Mouse (Mus musculus): ENCODE results near the gene Rexo1. TPM values are rescaled to one million over a fixed set of nuclear protein-coding genes. Genes with fewer than 3 reads are reported as not detected.

Rexo1 gene
- polyA plus RNA-seq, 1 experiment, result 81.2 TPM

- Histone ChIP-seq H3K4me1 (peaks cover 78% of the 10 kb centered on the region), H3K9me3 (peaks cover 5% of the 10 kb centered on the region; the same call in 1 of the 2 replicates), H3K36me3 (replicated peaks; ENCODE audit: low read length) (peaks cover 33% of the 10 kb centered on the region), H3K27me3 (replicated peaks) (no peaks in the 10 kb centered on the region), H3K4me3 (replicated peaks) (peak overlapping the region; percentile 100)
- TF ChIP-seq GATA1 (IDR thresholded peaks at IDR 0.05; ENCODE audit: borderline replicate concordance, low read length) (no peak), FLI1 (IDR thresholded peaks at IDR 0.05; ENCODE audit: low read length) (no peak)
Measured at GRCm38 (mm10) chr10:80604001-80604509, 42.7 kb upstream of the Rexo1 start.

DNA sequence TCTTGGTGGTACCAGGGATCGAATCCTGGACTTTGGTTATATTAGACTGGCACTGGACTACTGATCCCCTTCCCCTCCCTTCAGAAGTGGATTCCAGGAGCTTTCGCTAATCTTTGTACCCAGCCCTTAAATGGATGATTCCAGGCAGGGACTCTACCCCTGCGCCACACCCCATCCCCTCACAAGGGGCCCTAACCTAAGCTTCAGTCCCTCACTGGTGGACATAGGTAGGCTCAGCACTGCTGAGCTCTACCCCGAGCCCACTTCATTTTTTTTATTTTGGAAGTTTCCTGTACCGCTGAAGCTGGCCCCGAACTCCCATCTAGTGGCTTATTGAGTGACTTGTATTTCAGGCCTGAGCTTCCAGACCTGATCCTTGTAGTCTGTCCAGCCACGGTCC, 42.0 kb upstream of the Rexo1 start:
- TF ChIP-seq FLI1 (IDR thresholded peaks at IDR 0.05; ENCODE audit: low read length) (no peak), GATA1 (IDR thresholded peaks at IDR 0.05; ENCODE audit: borderline replicate concordance, low read length) (no peak)
- Histone ChIP-seq H3K36me3 (replicated peaks; ENCODE audit: low read length) (peaks cover 26% of the 10 kb centered on the region), H3K9me3 (peaks cover 5% of the 10 kb centered on the region; the same call in 1 of the 2 replicates), H3K4me3 (replicated peaks) (peak overlapping the region; percentile 100), H3K27me3 (replicated peaks) (no peaks in the 10 kb centered on the region), H3K4me1 (peaks cover 77% of the 10 kb centered on the region)

GRCm38 (mm10) chr10:80602698-80603325, 41.5 kb upstream of the Rexo1 start, which contains the start of the genes Scamp4 and Adat3:
Scamp4 (plus strand) TSS chr10:80602872.
Adat3 (plus strand) TSS chr10:80602880.
- H3K4me3 ChIP-seq (replicated peaks), result peak within 1 kb of the TSS; percentile 100
- TF ChIP-seq FLI1 (IDR thresholded peaks at IDR 0.05; ENCODE audit: low read length) (peak; percentile 85), GATA1 (IDR thresholded peaks at IDR 0.05; ENCODE audit: borderline replicate concordance, low read length) (no peak)
- peaks cover 5% of the 10 kb centered on the region; the same call in 1 of the 2 replicates for H3K9me3 ChIP-seq
- peaks cover 77% of the 10 kb centered on the region for H3K4me1 ChIP-seq
- no peaks in the 10 kb centered on the region for H3K27me3 ChIP-seq (replicated peaks)
- H3K36me3 ChIP-seq (replicated peaks; ENCODE audit: low read length), result peaks cover 21% of the 10 kb centered on the region

DNA sequence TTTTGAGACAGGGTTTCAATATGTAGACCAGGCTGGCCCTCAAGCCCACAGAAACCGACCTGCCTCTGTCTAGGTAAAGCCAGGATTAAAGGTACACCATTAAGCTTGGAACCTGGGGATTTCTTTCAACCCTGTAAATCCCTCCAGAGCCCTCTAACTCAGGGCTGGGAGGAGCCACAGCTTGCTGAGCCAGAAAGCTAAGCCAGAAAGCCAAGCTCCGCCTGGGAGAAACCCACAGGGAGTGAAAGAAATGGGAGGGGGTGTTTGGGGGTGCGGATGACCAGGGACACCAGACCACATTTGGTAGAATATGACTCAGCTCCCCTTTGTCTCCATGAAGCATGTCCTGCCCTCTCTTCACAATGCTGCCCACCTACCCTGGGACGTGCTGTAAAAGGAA, 35.0 kb upstream of the Rexo1 start:
- no peak for TF ChIP-seq FLI1 (IDR thresholded peaks at IDR 0.05; ENCODE audit: low read length)
- TF ChIP-seq GATA1 (IDR thresholded peaks at IDR 0.05; ENCODE audit: borderline replicate concordance, low read length), result no peak
- Histone ChIP-seq H3K9me3 (peaks cover 5% of the 10 kb centered on the region; the same call in 1 of the 2 replicates), H3K36me3 (replicated peaks; ENCODE audit: low read length) (no peaks in the 10 kb centered on the region), H3K4me1 (peaks cover 40% of the 10 kb centered on the region), H3K4me3 (replicated peaks) (no peak overlapping the region), H3K27me3 (replicated peaks) (no peaks in the 10 kb centered on the region)

- H3K4me3 ChIP-seq (replicated peaks), result peak within 1 kb of the TSS; percentile 100
- no peaks in the 10 kb centered on the region for H3K27me3 ChIP-seq (replicated peaks)
- H3K4me1 ChIP-seq, result peaks cover 52% of the 10 kb centered on the region
- peaks cover 21% of the 10 kb centered on the region for H3K36me3 ChIP-seq (replicated peaks; ENCODE audit: low read length)
- TF ChIP-seq FLI1 (IDR thresholded peaks at IDR 0.05; ENCODE audit: low read length), result peak; percentile 47; the same call in 1 of the 2 replicates
- TF ChIP-seq GATA1 (IDR thresholded peaks at IDR 0.05; ENCODE audit: borderline replicate concordance, low read length), result no peak
- no peaks in the 10 kb centered on the region for H3K9me3 ChIP-seq
Measured at GRCm38 (mm10) chr10:80589879-80590854, 28.8 kb upstream of the Rexo1 start, which contains the start of gene Abhd17a. Abhd17a (minus strand) TSS chr10:80590341.

DNA sequence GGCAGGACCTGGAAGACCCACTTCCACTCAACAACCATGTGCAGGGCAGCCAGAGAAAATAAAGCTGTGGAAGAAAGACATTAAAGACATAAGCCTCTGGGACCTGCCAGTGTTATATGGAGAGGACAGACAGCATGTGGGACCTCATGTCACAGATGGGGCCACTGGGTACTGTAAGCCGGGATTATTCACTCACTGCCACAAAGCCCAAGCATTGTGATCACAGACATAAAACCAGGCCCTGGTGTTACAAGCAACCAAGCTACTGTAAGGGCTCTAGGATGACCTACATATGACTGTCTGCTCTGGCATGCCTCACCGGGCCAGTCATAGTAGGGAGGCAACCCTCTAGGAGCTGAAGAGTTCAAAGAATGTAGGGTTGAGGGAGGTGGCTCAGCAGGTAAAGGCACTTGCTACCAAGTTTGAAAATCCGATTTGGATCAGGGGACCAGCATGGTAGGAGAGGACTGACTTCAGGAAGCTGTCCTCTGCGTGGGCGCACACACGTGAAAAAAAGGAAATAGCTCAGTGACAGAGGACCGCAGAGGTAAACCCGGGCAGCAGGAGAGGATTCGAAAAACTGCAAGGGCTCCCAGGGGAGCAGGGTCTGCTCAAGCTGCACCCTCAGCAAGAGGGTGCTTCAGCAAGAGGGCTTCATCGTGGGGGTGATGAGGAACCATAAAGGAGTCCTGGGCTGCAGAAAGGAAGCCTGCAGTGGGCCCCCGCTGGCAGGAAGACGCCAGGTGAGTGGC, 27.9 kb upstream of the Rexo1 start:
- peaks cover 61% of the 10 kb centered on the region for H3K4me1 ChIP-seq

DNA sequence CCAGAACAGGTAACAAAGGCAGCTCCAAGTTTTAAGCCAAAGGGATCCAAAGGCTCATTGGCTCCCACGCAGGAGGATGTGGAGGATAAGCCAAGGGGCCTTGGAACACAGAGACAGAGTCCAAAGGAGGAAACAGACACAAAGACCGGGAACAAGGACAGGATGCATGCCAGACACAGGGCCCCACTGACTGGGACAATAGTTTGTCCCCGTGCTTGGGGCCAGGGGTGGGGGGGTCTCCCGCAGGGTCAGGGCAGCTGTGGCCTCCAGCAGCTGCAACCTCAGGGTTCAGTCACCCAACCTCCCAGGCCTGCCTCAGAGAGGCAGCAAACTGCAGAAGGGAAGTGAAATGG, 25.9 kb upstream of the Rexo1 start:
- no peak for TF ChIP-seq FLI1 (IDR thresholded peaks at IDR 0.05; ENCODE audit: low read length)
- no peak for TF ChIP-seq GATA1 (IDR thresholded peaks at IDR 0.05; ENCODE audit: borderline replicate concordance, low read length)
- Histone ChIP-seq H3K4me3 (replicated peaks) (no peak overlapping the region), H3K36me3 (replicated peaks; ENCODE audit: low read length) (peaks cover 48% of the 10 kb centered on the region), H3K9me3 (no peaks in the 10 kb centered on the region), H3K27me3 (replicated peaks) (no peaks in the 10 kb centered on the region), H3K4me1 (peaks cover 79% of the 10 kb centered on the region)

More for the DNA sequence above, 27.9 kb upstream of the Rexo1 start:
- no peaks in the 10 kb centered on the region for H3K9me3 ChIP-seq
- H3K4me3 ChIP-seq (replicated peaks), result peak overlapping the region; percentile 100
- peaks cover 30% of the 10 kb centered on the region for H3K36me3 ChIP-seq (replicated peaks; ENCODE audit: low read length)
- TF ChIP-seq GATA1 (IDR thresholded peaks at IDR 0.05; ENCODE audit: borderline replicate concordance, low read length), result no peak
- no peak for TF ChIP-seq FLI1 (IDR thresholded peaks at IDR 0.05; ENCODE audit: low read length)
- H3K27me3 ChIP-seq (replicated peaks), result no peaks in the 10 kb centered on the region

- Histone ChIP-seq H3K36me3 (replicated peaks; ENCODE audit: low read length) (peaks cover 53% of the 10 kb centered on the region), H3K27me3 (replicated peaks) (no peaks in the 10 kb centered on the region), H3K4me3 (replicated peaks) (no peak overlapping the region), H3K9me3 (no peaks in the 10 kb centered on the region), H3K4me1 (peaks cover 85% of the 10 kb centered on the region)
- no peak for TF ChIP-seq GATA1 (IDR thresholded peaks at IDR 0.05; ENCODE audit: borderline replicate concordance, low read length)
Measured at GRCm38 (mm10) chr10:80586407-80587304, 25.3 kb upstream of the Rexo1 start.
